Mouse (Mus musculus) midbrain, embryonic 13.5 days (tissue): ENCODE measurements around the gene Fggy. TPM values are rescaled to one million over a fixed set of nuclear protein-coding genes. Genes with fewer than 3 reads are reported as not detected.

ENCODE experiments used
- ATAC-seq: fragments of 200-750 bp; cut with Nextera tagmentation; 2 replicates; pipeline ENCODE4 v1.8.0; 2017; ENCODE audit warnings: mild to moderate bottlenecking, moderate TSS enrichment, moderate library complexity
- H3K27ac ChIP-seq: fragments of 300-500 bp; sonication (generic); 2 replicates; pipeline ENCODE4 v1.5.1; 2015; ENCODE audit warnings: inconsistent platforms, mild to moderate bottlenecking, moderate library complexity
- H3K27me3 ChIP-seq: fragments of 300-500 bp; sonication (generic); 2 replicates; pipeline ENCODE4 v1.6.1; 2015; ENCODE audit warnings: mild to moderate bottlenecking, inconsistent platforms
- H3K36me3 ChIP-seq: fragments of 300-500 bp; sonication (generic); 2 replicates; pipeline ENCODE4 v1.6.1; 2015; ENCODE audit warnings: mild to moderate bottlenecking, inconsistent platforms
- H3K4me1 ChIP-seq: fragments of 300-500 bp; sonication (generic); replicated peaks from 2 replicates; pipeline ENCODE4 v1.6.1; 2015; ENCODE audit warnings: inconsistent platforms
- H3K4me2 ChIP-seq: fragments of 300-500 bp; sonication (generic); replicated peaks from 2 replicates; pipeline ENCODE4 v1.6.1; 2015; ENCODE audit warnings: moderate library complexity, mild to moderate bottlenecking, inconsistent platforms
- H3K4me3 ChIP-seq: fragments of 300-500 bp; sonication (generic); replicated peaks from 2 replicates; pipeline ENCODE4 v1.5.1; 2015; ENCODE audit warnings: mild to moderate bottlenecking, inconsistent platforms
- H3K9ac ChIP-seq: fragments of 300-500 bp; sonication (generic); replicated peaks from 2 replicates; pipeline ENCODE4 v1.6.1; 2015; ENCODE audit warnings: mild to moderate bottlenecking, inconsistent platforms
- H3K9me3 ChIP-seq: fragments of 300-500 bp; sonication (generic); 2 replicates; pipeline ENCODE4 v1.6.1; 2016; ENCODE audit warnings: mild to moderate bottlenecking, inconsistent platforms
- WGBS: fragments of 180-500 bp; shearing (Covaris S2); methylation state at CpG from one replicate; pipeline ENCODE4 v1.1.7; 2015; 5-methylcytosine and 5-hydroxymethylcytosine counted together
- polyA plus RNA-seq: library from polyadenylated mRNA; unstranded; fragments of >200 nt; fragmentation: Nextera tagmentation; extraction: Ambion mirVana; gene quantifications from 2 replicates; pipeline ENCODE4 v1.2.1, GENCODE M21; 2015

Fggy gene
- polyA plus RNA-seq, 1 experiment from 2014 or later: 7.5 TPM

DNA sequence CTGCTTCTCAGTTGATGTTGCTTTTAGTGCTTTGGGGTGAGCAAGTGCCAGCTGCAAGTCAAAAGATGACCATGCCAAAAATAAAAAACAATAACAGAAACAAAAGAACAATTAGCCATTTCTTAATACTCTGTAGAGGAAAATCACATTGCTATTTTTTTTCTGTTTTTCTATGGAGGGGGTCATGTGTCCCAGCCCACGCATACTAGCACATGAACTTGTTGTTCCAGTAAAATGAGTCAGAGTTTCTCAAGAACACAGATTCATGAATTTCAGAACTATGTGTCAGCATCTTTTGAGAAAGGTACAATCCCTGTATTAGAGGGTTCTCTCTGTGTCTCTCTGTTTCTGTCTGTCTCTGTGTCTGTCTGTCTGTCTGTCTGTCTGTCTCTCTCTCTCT, 355.7 kb downstream of the Fggy start:
- Histone ChIP-seq H3K4me2 (no peak overlapping the region), H3K4me1 (peaks cover 13% of the 10 kb centered on the region; the same call in 1 of the 2 replicates), H3K9ac (no peak overlapping the region), H3K4me3 (no peak overlapping the region), H3K27me3 (no peaks in the 10 kb centered on the region), H3K9me3 (no peaks in the 10 kb centered on the region), H3K36me3 (no peaks in the 10 kb centered on the region), H3K27ac (no peak overlapping the region)
- no peak for ATAC-seq
- 92% methylated on average over 1 of the region's 1 CpGs for WGBS

GRCm38 (mm10) chr4:95915628-95916579, 358.6 kb downstream of the Fggy start:
- Histone ChIP-seq H3K27ac (peak overlapping the region; percentile 31; the same call in 1 of the 2 replicates), H3K27me3 (no peaks in the 10 kb centered on the region), H3K4me1 (peaks cover 13% of the 10 kb centered on the region; the same call in 1 of the 2 replicates), H3K9me3 (no peaks in the 10 kb centered on the region), H3K36me3 (no peaks in the 10 kb centered on the region), H3K4me2 (no peak overlapping the region), H3K9ac (no peak overlapping the region), H3K4me3 (no peak overlapping the region)
- WGBS: 40% methylated on average over 8 of the region's 8 CpGs
- ATAC-seq: peak; percentile 72

- ATAC-seq: no peak
- no peaks in the 10 kb centered on the region for H3K36me3 ChIP-seq
- no peaks in the 10 kb centered on the region for H3K9me3 ChIP-seq
- H3K4me2 ChIP-seq: no peak overlapping the region
- 89% methylated on average over 6 of the region's 6 CpGs for WGBS
- no peaks in the 10 kb centered on the region for H3K27me3 ChIP-seq
- no peak overlapping the region for H3K9ac ChIP-seq
- H3K27ac ChIP-seq: no peak overlapping the region
- H3K4me1 ChIP-seq: peaks cover 13% of the 10 kb centered on the region; the same call in 1 of the 2 replicates
- no peak overlapping the region for H3K4me3 ChIP-seq
These were observed 360.4 kb downstream of the Fggy start for GRCm38 (mm10) chr4:95917703-95918102.

GRCm38 (mm10) chr4:95920448-95920847, 363.1 kb downstream of the Fggy start:
- Histone ChIP-seq H3K9me3 (no peaks in the 10 kb centered on the region), H3K4me2 (no peak overlapping the region), H3K4me3 (no peak overlapping the region), H3K27ac (no peak overlapping the region), H3K36me3 (no peaks in the 10 kb centered on the region), H3K4me1 (peaks cover 13% of the 10 kb centered on the region; the same call in 1 of the 2 replicates), H3K27me3 (no peaks in the 10 kb centered on the region), H3K9ac (no peak overlapping the region)
- WGBS: 93% methylated on average over 4 of the region's 4 CpGs
- ATAC-seq: no peak

- Histone ChIP-seq H3K4me3 (no peak overlapping the region), H3K9ac (no peak overlapping the region), H3K4me1 (no peaks in the 10 kb centered on the region), H3K27ac (no peak overlapping the region), H3K4me2 (no peak overlapping the region), H3K9me3 (no peaks in the 10 kb centered on the region), H3K36me3 (no peaks in the 10 kb centered on the region), H3K27me3 (no peaks in the 10 kb centered on the region)
- ATAC-seq: peak; percentile 83
- whole genome bisulfite sequencing: 14% methylated on average over 7 of the region's 7 CpGs
These were observed 367.2 kb downstream of the Fggy start for GRCm38 (mm10) chr4:95924210-95925184.

DNA sequence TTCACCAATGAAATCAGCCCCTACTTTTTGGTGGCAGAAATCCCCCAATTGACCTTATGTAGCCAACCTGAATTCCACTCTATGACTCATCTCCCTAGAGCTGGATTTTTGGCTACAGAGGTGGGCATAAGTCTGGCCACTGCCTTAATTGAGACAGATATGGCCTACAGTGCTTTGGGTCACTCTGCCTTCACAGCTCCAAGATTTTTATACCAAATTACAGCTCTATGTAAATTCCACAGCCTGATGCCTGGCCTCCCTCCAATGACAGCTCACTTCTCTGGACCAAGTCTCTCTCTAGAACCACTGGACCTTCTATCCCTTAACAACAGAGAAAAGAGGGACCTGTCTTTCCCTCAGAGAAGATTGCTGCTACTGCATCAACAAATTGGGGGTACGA, 371.5 kb downstream of the Fggy start:
- H3K27me3 ChIP-seq: no peaks in the 10 kb centered on the region
- H3K9ac ChIP-seq: no peak overlapping the region
- 89% methylated on average over 1 of the region's 1 CpGs for WGBS
- no peak overlapping the region for H3K4me3 ChIP-seq
- no peaks in the 10 kb centered on the region for H3K36me3 ChIP-seq
- no peak overlapping the region for H3K4me2 ChIP-seq
- no peak overlapping the region for H3K27ac ChIP-seq
- no peaks in the 10 kb centered on the region for H3K9me3 ChIP-seq
- no peak for ATAC-seq
- no peaks in the 10 kb centered on the region for H3K4me1 ChIP-seq

DNA sequence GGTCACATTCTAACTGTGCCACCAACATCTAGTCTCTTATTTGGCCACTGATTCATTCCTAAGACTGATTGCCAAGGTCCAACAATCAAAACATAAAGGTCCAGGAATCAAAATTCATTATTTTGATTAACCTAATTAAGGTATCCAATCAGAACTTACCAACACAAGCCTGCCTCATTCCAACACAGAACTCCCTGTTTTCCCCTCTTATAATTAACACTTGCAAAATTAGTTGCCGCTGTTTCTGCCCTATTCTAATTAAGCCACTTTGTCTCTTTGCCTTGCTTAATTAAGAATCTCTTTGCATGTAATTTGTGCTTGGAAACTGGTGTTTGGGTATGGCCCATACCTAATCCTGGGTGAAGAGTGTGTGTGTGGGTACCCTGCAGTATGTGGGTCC, 372.6 kb downstream of the Fggy start:
- Histone ChIP-seq H3K36me3 (no peaks in the 10 kb centered on the region), H3K27ac (no peak overlapping the region), H3K9ac (no peak overlapping the region), H3K4me2 (no peak overlapping the region), H3K4me3 (no peak overlapping the region), H3K9me3 (no peaks in the 10 kb centered on the region), H3K27me3 (no peaks in the 10 kb centered on the region), H3K4me1 (no peaks in the 10 kb centered on the region)
- WGBS: 85% methylated on average over 1 of the region's 1 CpGs
- ATAC-seq: no peak

GRCm38 (mm10) chr4:95931331-95931730, 374.0 kb downstream of the Fggy start:
- 73% methylated on average over 2 of the region's 2 CpGs for WGBS
- H3K4me1 ChIP-seq: no peaks in the 10 kb centered on the region
- no peak for ATAC-seq
- no peaks in the 10 kb centered on the region for H3K9me3 ChIP-seq
- H3K27ac ChIP-seq: no peak overlapping the region
- no peak overlapping the region for H3K9ac ChIP-seq
- H3K27me3 ChIP-seq: no peaks in the 10 kb centered on the region
- no peaks in the 10 kb centered on the region for H3K36me3 ChIP-seq
- H3K4me2 ChIP-seq: no peak overlapping the region
- H3K4me3 ChIP-seq: no peak overlapping the region

DNA sequence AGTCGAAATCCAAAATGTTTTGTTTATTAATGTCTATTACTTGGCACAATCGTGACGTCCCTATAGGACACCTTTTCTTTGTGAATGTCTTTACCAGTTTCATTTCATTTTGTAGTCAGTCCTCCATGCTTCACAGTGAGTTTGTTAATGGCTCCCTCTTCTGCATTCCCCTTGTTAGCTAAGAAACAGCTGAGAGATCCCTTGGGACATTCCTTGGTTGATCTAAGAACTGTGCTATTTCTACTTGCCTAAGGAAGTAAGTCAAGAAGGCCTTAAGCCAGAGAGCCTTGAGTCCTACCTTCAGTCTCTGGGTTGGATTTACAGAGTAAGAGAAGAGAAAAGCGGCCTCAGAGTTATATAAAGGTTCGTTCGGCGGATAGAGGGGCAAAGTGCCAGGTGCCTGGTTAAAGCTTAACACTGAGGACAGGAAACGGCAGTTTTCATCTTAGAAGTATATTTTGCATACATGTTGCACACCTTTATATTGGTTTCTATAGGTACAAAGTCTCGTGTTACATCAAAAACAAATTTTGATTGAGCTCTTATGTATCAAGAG, 376.6 kb downstream of the Fggy start:
- Histone ChIP-seq H3K9ac (no peak overlapping the region), H3K36me3 (no peaks in the 10 kb centered on the region), H3K9me3 (no peaks in the 10 kb centered on the region), H3K4me1 (no peaks in the 10 kb centered on the region), H3K27me3 (no peaks in the 10 kb centered on the region), H3K4me2 (no peak overlapping the region), H3K27ac (no peak overlapping the region), H3K4me3 (no peak overlapping the region)
- ATAC-seq: no peak
- 91% methylated on average over 9 of the region's 9 CpGs for WGBS

DNA sequence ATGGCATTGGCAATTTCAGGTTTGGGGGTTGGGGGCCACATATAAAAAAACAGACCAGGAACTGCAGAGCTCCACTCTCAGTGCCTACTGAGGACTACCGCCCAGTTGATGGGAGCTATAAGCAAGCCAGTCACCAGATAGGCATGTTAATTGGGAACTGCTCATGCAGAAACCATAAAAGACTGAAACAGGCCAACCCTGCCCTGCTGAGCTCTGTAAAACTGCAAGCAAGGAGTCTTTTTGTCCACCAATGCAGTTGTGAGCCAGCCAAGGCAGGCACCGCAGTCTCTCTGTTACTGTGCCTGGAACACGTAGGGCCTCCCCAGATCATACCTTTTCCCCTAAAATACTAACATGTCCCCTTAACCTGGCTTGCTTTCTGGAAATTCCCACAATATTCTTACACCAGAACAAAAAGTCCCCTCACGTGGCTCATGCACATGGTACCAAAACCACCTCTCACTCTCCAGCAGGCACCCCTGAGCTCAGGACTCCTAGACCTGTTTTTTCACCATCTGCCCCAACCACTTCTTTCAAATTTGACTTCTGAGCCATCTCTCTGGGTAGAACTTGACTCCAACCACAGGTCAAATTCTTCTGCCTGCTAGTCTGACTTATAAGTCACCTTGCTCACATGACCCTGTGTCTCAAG, 377.2 kb downstream of the Fggy start:
- no peak overlapping the region for H3K9ac ChIP-seq
- WGBS: 75% methylated on average over 4 of the region's 4 CpGs
- ATAC-seq: no peak
- H3K4me3 ChIP-seq: no peak overlapping the region
- H3K36me3 ChIP-seq: no peaks in the 10 kb centered on the region
- H3K4me2 ChIP-seq: no peak overlapping the region
- H3K4me1 ChIP-seq: no peaks in the 10 kb centered on the region
- no peaks in the 10 kb centered on the region for H3K27me3 ChIP-seq
- no peak overlapping the region for H3K27ac ChIP-seq
- no peaks in the 10 kb centered on the region for H3K9me3 ChIP-seq

- no peak overlapping the region for H3K27ac ChIP-seq
- no peak for ATAC-seq
- H3K36me3 ChIP-seq: no peaks in the 10 kb centered on the region
- H3K4me3 ChIP-seq: no peak overlapping the region
- H3K9ac ChIP-seq: no peak overlapping the region
- no peak overlapping the region for H3K4me2 ChIP-seq
- H3K9me3 ChIP-seq: no peaks in the 10 kb centered on the region
- WGBS: 78% methylated on average over 3 of the region's 3 CpGs
- no peaks in the 10 kb centered on the region for H3K4me1 ChIP-seq
- no peaks in the 10 kb centered on the region for H3K27me3 ChIP-seq
These were observed 381.4 kb downstream of the Fggy start for GRCm38 (mm10) chr4:95938701-95939100.
